Mouse (Mus musculus): ENCODE data around the gene Lpar2. TPM values are rescaled to one million over a fixed set of nuclear protein-coding genes. Genes with fewer than 3 reads are reported as not detected.

Lpar2 gene
- polyA plus RNA-seq, 1 experiment from 2014 or later, result 0.65 TPM

GRCm38 (mm10) chr8:69808094-69808863 is 13.9 kb upstream of the Lpar2 start, which contains the start of gene Gmip:
Gmip (plus strand) TSS chr8:69808679.
- peaks cover 64% of the 10 kb centered on the region for H3K36me3 ChIP-seq
- ATAC-seq (ENCODE audit: low FRiP score, low read depth), result peak; percentile 80
- H3K4me3 ChIP-seq, result peak within 1 kb of the TSS; percentile 51
- 7% methylated on average over 28 of the region's 28 CpGs for WGBS
- H3K9me3 ChIP-seq, result no peaks in the 10 kb centered on the region
- peak within 1 kb of the TSS; percentile 86 for H3K4me2 ChIP-seq (replicated peaks)
- peak within 1 kb of the TSS; percentile 66 for H3K27ac ChIP-seq (replicated peaks)
- H3K9ac ChIP-seq (replicated peaks), result peak within 1 kb of the TSS; percentile 81
- H3K4me1 ChIP-seq, result peaks cover 16% of the 10 kb centered on the region
- H3K27me3 ChIP-seq, result no peaks in the 10 kb centered on the region

GRCm38 (mm10) chr8:69808864-69809403 is 13.3 kb upstream of the Lpar2 start:
- peak overlapping the region; percentile 66 for H3K27ac ChIP-seq (replicated peaks)

GRCm38 (mm10) chr8:69809820-69810219 is 12.4 kb upstream of the Lpar2 start:
- Histone ChIP-seq H3K27ac (replicated peaks) (no peak overlapping the region), H3K9me3 (no peaks in the 10 kb centered on the region), H3K36me3 (peaks cover 66% of the 10 kb centered on the region), H3K4me3 (no peak overlapping the region), H3K9ac (replicated peaks) (no peak overlapping the region), H3K4me2 (replicated peaks) (peak overlapping the region; percentile 86), H3K27me3 (no peaks in the 10 kb centered on the region), H3K4me1 (peaks cover 16% of the 10 kb centered on the region)
- no peak for ATAC-seq (ENCODE audit: low FRiP score, low read depth)
- 69% methylated on average over 3 of the region's 3 CpGs for WGBS

More at GRCm38 (mm10) chr8:69808864-69809403, 13.3 kb upstream of the Lpar2 start:
- Histone ChIP-seq H3K4me3 (peak overlapping the region; percentile 51), H3K4me1 (peaks cover 16% of the 10 kb centered on the region), H3K4me2 (replicated peaks) (peak overlapping the region; percentile 86), H3K36me3 (peaks cover 64% of the 10 kb centered on the region), H3K9me3 (no peaks in the 10 kb centered on the region), H3K27me3 (no peaks in the 10 kb centered on the region), H3K9ac (replicated peaks) (peak overlapping the region; percentile 81)
- peak; percentile 68 for ATAC-seq (ENCODE audit: low FRiP score, low read depth)
- WGBS, result 3% methylated on average over 23 of the region's 23 CpGs

GRCm38 (mm10) chr8:69814881-69815280 is 7.3 kb upstream of the Lpar2 start:
- peaks cover 60% of the 10 kb centered on the region for H3K36me3 ChIP-seq
- no peak overlapping the region for H3K27ac ChIP-seq (replicated peaks)
- no peak for ATAC-seq (ENCODE audit: low FRiP score, low read depth)
- WGBS, result 88% methylated on average over 2 of the region's 2 CpGs
- peaks cover 8% of the 10 kb centered on the region for H3K27me3 ChIP-seq
- no peak overlapping the region for H3K4me3 ChIP-seq
- H3K4me2 ChIP-seq (replicated peaks), result no peak overlapping the region
- no peak overlapping the region for H3K9ac ChIP-seq (replicated peaks)
- H3K4me1 ChIP-seq, result peaks cover under 1% of the 10 kb centered on the region; the same call in 1 of the 2 replicates
- no peaks in the 10 kb centered on the region for H3K9me3 ChIP-seq

- H3K36me3 ChIP-seq, result peaks cover 65% of the 10 kb centered on the region
- no peak overlapping the region for H3K4me3 ChIP-seq
- no peak overlapping the region for H3K4me2 ChIP-seq (replicated peaks)
- 90% methylated on average over 4 of the region's 4 CpGs for WGBS
- no peaks in the 10 kb centered on the region for H3K9me3 ChIP-seq
- H3K4me1 ChIP-seq, result no peaks in the 10 kb centered on the region
- peaks cover 13% of the 10 kb centered on the region for H3K27me3 ChIP-seq
- H3K27ac ChIP-seq (replicated peaks), result no peak overlapping the region
- H3K9ac ChIP-seq (replicated peaks), result no peak overlapping the region
- no peak for ATAC-seq (ENCODE audit: low FRiP score, low read depth)
These were observed 6.8 kb upstream of the Lpar2 start for GRCm38 (mm10) chr8:69815396-69815795.

- Histone ChIP-seq H3K27me3 (peaks cover 43% of the 10 kb centered on the region), H3K4me1 (peaks cover 38% of the 10 kb centered on the region)
- 85% methylated on average over 9 of the region's 9 CpGs for WGBS
These were observed 1.8 kb upstream of the Lpar2 start for GRCm38 (mm10) chr8:69820466-69820865.

GRCm38 (mm10) chr8:69821971-69822385 is 251 bp upstream of the Lpar2 start:
- Histone ChIP-seq H3K9me3 (no peaks in the 10 kb centered on the region), H3K4me1 (peaks cover 38% of the 10 kb centered on the region), H3K27me3 (peaks cover 52% of the 10 kb centered on the region), H3K27ac (replicated peaks) (0 out of 2 replicates have a peak overlapping the region, but pooled peaks have one; percentile 25), H3K4me2 (replicated peaks) (peak overlapping the region; percentile 82), H3K9ac (replicated peaks) (peak overlapping the region; percentile 62), H3K4me3 (peak overlapping the region; percentile 48), H3K36me3 (peaks cover 30% of the 10 kb centered on the region)
- peak; percentile 64 for ATAC-seq (ENCODE audit: low FRiP score, low read depth)
- under 1% methylated on average over 13 of the region's 22 CpGs for WGBS

More at GRCm38 (mm10) chr8:69820466-69820865, 1.8 kb upstream of the Lpar2 start:
- Histone ChIP-seq H3K4me2 (replicated peaks) (no peak overlapping the region), H3K9ac (replicated peaks) (no peak overlapping the region), H3K27ac (replicated peaks) (no peak overlapping the region), H3K36me3 (peaks cover 31% of the 10 kb centered on the region), H3K9me3 (no peaks in the 10 kb centered on the region), H3K4me3 (no peak overlapping the region)
- ATAC-seq (ENCODE audit: low FRiP score, low read depth), result no peak

- H3K4me3 ChIP-seq, result no peak overlapping the region
- H3K9ac ChIP-seq (replicated peaks), result no peak overlapping the region
- H3K36me3 ChIP-seq, result peaks cover 33% of the 10 kb centered on the region; the same call in 1 of the 2 replicates
- no peak for ATAC-seq (ENCODE audit: low FRiP score, low read depth)
- H3K9me3 ChIP-seq, result no peaks in the 10 kb centered on the region
- peaks cover 30% of the 10 kb centered on the region for H3K27me3 ChIP-seq
- peaks cover 38% of the 10 kb centered on the region for H3K4me1 ChIP-seq
- H3K27ac ChIP-seq (replicated peaks), result no peak overlapping the region
- WGBS, result 90% methylated on average over 12 of the region's 12 CpGs
- H3K4me2 ChIP-seq (replicated peaks), result no peak overlapping the region
These were observed 4.1 kb downstream of the Lpar2 start for GRCm38 (mm10) chr8:69826371-69826770.

- H3K27me3 ChIP-seq, result no peaks in the 10 kb centered on the region
- peaks cover 21% of the 10 kb centered on the region for H3K4me1 ChIP-seq
- H3K9ac ChIP-seq (replicated peaks), result peak within 1 kb of the TSS; percentile 76
- H3K27ac ChIP-seq (replicated peaks), result peak within 1 kb of the TSS; percentile 89
- H3K9me3 ChIP-seq, result no peaks in the 10 kb centered on the region
- peak within 1 kb of the TSS; percentile 70 for H3K4me3 ChIP-seq
- peak within 1 kb of the TSS; percentile 74 for H3K4me2 ChIP-seq (replicated peaks)
- peaks cover 22% of the 10 kb centered on the region; the same call in 1 of the 2 replicates for H3K36me3 ChIP-seq
- ATAC-seq (ENCODE audit: low FRiP score, low read depth), result peak; percentile 98
- WGBS, result 0% methylated on average over 38 of the region's 38 CpGs
These were observed 10.1 kb downstream of the Lpar2 start, which contains the start of gene Pbx4 for GRCm38 (mm10) chr8:69832298-69832853. Pbx4 (plus strand) TSS chr8:69832491.

- Histone ChIP-seq H3K4me3 (no peak overlapping the region), H3K36me3 (peaks cover 30% of the 10 kb centered on the region), H3K9ac (replicated peaks) (no peak overlapping the region), H3K4me1 (peaks cover 15% of the 10 kb centered on the region; the same call in 1 of the 2 replicates), H3K27ac (replicated peaks) (no peak overlapping the region), H3K4me2 (replicated peaks) (no peak overlapping the region), H3K9me3 (no peaks in the 10 kb centered on the region), H3K27me3 (no peaks in the 10 kb centered on the region)
- no peak for ATAC-seq (ENCODE audit: low FRiP score, low read depth)
- WGBS, result 87% methylated on average over 8 of the region's 8 CpGs
These were observed 14.9 kb downstream of the Lpar2 start for GRCm38 (mm10) chr8:69837057-69837682.

- Histone ChIP-seq H3K27ac (replicated peaks) (no peak overlapping the region), H3K4me3 (no peak overlapping the region), H3K4me1 (no peaks in the 10 kb centered on the region), H3K9me3 (no peaks in the 10 kb centered on the region), H3K4me2 (replicated peaks) (no peak overlapping the region), H3K27me3 (no peaks in the 10 kb centered on the region), H3K36me3 (peaks cover 16% of the 10 kb centered on the region), H3K9ac (replicated peaks) (no peak overlapping the region)
- no peak for ATAC-seq (ENCODE audit: low FRiP score, low read depth)
- WGBS, result 84% methylated on average over 3 of the region's 3 CpGs
These were observed 25.2 kb downstream of the Lpar2 start for GRCm38 (mm10) chr8:69847167-69848065.
